Mouse (Mus musculus): ENCODE results near the gene Gm3435. TPM values are rescaled to one million over a fixed set of nuclear protein-coding genes. Genes with fewer than 3 reads are reported as not detected.

Gm3435 gene
- polyA plus RNA-seq, 1 experiment from 2014 or later: 10.3 TPM

- no peaks in the 10 kb centered on the region for H3K27me3 ChIP-seq (ENCODE audit: insufficient read depth, low read length)
- no peaks in the 10 kb centered on the region for H3K9me3 ChIP-seq (replicated peaks; ENCODE audit: low read length)
- H3K4me2 ChIP-seq (ENCODE audit: low read length): no peak overlapping the region
- no peaks in the 10 kb centered on the region for H3K4me1 ChIP-seq (replicated peaks; ENCODE audit: insufficient read depth, low read length)
- H3K9ac ChIP-seq (ENCODE audit: low read depth, low read length): no peak overlapping the region
- ATAC-seq (replicated peaks; ENCODE audit: low FRiP score, low read depth) (no peak), DNase-seq (ENCODE audit: low spot score) (no peak)
- H3K27ac ChIP-seq: no peak overlapping the region
- WGBS: 55% methylated on average over 1 of the region's 1 CpGs
- H3K36me3 ChIP-seq (ENCODE audit: insufficient read depth, low read length): peaks cover 4% of the 10 kb centered on the region; the same call in 1 of the 2 replicates
- TF ChIP-seq CTCF (IDR thresholded peaks at IDR 0.05; ENCODE audit: low read depth): no peak
- H3K4me3 ChIP-seq (replicated peaks; ENCODE audit: low read depth, low read length): no peak overlapping the region
Observed at GRCm38 (mm10) chr17:15066911-15067310, 56.9 kb downstream of the Gm3435 start.

- Histone ChIP-seq H3K4me2 (ENCODE audit: low read length) (no peak overlapping the region), H3K27ac (no peak overlapping the region), H3K9me3 (replicated peaks; ENCODE audit: low read length) (no peaks in the 10 kb centered on the region), H3K27me3 (ENCODE audit: insufficient read depth, low read length) (no peaks in the 10 kb centered on the region), H3K4me3 (replicated peaks; ENCODE audit: low read depth, low read length) (no peak overlapping the region), H3K36me3 (ENCODE audit: insufficient read depth, low read length) (no peaks in the 10 kb centered on the region; the same call in 1 of the 2 replicates), H3K4me1 (replicated peaks; ENCODE audit: insufficient read depth, low read length) (no peaks in the 10 kb centered on the region), H3K9ac (ENCODE audit: low read depth, low read length) (no peak overlapping the region)
- 46% methylated on average over 8 of the region's 8 CpGs for WGBS
- ATAC-seq (replicated peaks; ENCODE audit: low FRiP score, low read depth) (peak; percentile 15; the same call in 1 of the 2 replicates), DNase-seq (ENCODE audit: low spot score) (peak; percentile 28)
- no peak for TF ChIP-seq CTCF (IDR thresholded peaks at IDR 0.05; ENCODE audit: low read depth)
Observed at GRCm38 (mm10) chr17:15068040-15068792, 58.2 kb downstream of the Gm3435 start.

GRCm38 (mm10) chr17:15069124-15069523 lies 59.1 kb downstream of the Gm3435 start:
- WGBS: 57% methylated on average over 2 of the region's 2 CpGs
- peak; percentile 28 for DNase-seq (ENCODE audit: low spot score)

More at GRCm38 (mm10) chr17:15069124-15069523, 59.1 kb downstream of the Gm3435 start:
- H3K27me3 ChIP-seq (ENCODE audit: insufficient read depth, low read length): no peaks in the 10 kb centered on the region
- no peaks in the 10 kb centered on the region for H3K4me1 ChIP-seq (replicated peaks; ENCODE audit: insufficient read depth, low read length)
- no peak overlapping the region for H3K9ac ChIP-seq (ENCODE audit: low read depth, low read length)
- H3K27ac ChIP-seq: no peak overlapping the region
- no peaks in the 10 kb centered on the region for H3K36me3 ChIP-seq (ENCODE audit: insufficient read depth, low read length)
- no peak overlapping the region for H3K4me2 ChIP-seq (ENCODE audit: low read length)
- no peak for TF ChIP-seq CTCF (IDR thresholded peaks at IDR 0.05; ENCODE audit: low read depth)
- ATAC-seq (replicated peaks; ENCODE audit: low FRiP score, low read depth): no peak
- no peak overlapping the region for H3K4me3 ChIP-seq (replicated peaks; ENCODE audit: low read depth, low read length)
- no peaks in the 10 kb centered on the region for H3K9me3 ChIP-seq (replicated peaks; ENCODE audit: low read length)

Other genes starting within 250 kb of the Gm3435 start
- 10.1 and 16.3 TPM in 2 replicates for gene Wdr27, start 67.0 kb upstream of the Gm3435 start, polyA plus RNA-seq (2015; fragmentation: Nextera tagmentation; extraction: Ambion mirVana)
- gene 1600012H06Rik, start 67.0 kb upstream of the Gm3435 start, polyA plus RNA-seq (2015; fragmentation: Nextera tagmentation; extraction: Ambion mirVana): 41.6 and 43.0 TPM in 2 replicates
- 27.3 and 29.8 TPM in 2 replicates for gene Phf10, start 48.9 kb upstream of the Gm3435 start, polyA plus RNA-seq (2015; fragmentation: Nextera tagmentation; extraction: Ambion mirVana)
- gene 9030025P20Rik, start 31.7 kb upstream of the Gm3435 start, polyA plus RNA-seq (2015; fragmentation: Nextera tagmentation; extraction: Ambion mirVana): 8.9 and 13.2 TPM in 2 replicates
- gene Gm3417, start 31.4 kb upstream of the Gm3435 start, polyA plus RNA-seq (2015; fragmentation: Nextera tagmentation; extraction: Ambion mirVana): 1.5 and 1.8 TPM in 2 replicates
- 53.6 and 60.1 TPM in 2 replicates for gene Ermard, start 31.0 kb downstream of the Gm3435 start, polyA plus RNA-seq (2015; fragmentation: Nextera tagmentation; extraction: Ambion mirVana)
- not detected in 2 replicates for gene Tcte3, start 31.3 kb downstream of the Gm3435 start, polyA plus RNA-seq (2015; fragmentation: Nextera tagmentation; extraction: Ambion mirVana)
- 4.0 and 4.6 TPM in 2 replicates for gene Gm3448, start 31.4 kb downstream of the Gm3435 start, polyA plus RNA-seq (2015; fragmentation: Nextera tagmentation; extraction: Ambion mirVana)

All from kidney, postnatal 0 days (tissue).